Comparison of ENCODE assay signal across 12 mouse cellular contexts in genomic region chr10:111699557-111700508, GRCm38 (mm10).
DNase-seq lines count a peak whose midpoint lies in the region; ATAC-seq lines count a peak whose summit lies in the region.
"Had no signal": no experiment of that assay in that cellular context is flagged by ENCODE, and none has a peak within 500 bp of the region (broad histone marks: within the 10 kb centered on the region; RNA-seq: fewer than 3 reads in every experiment).

No protein-coding gene starts in this region.

- no peak overlapping the region for H3K27ac ChIP-seq in embryonic facial prominence, embryonic 14.5 days (replicated peaks; ENCODE audit: low read depth, low read length)
- H3K27ac ChIP-seq in hindbrain, embryonic 15.5 days (replicated peaks): peak overlapping the region; percentile 66
- H3K27ac ChIP-seq in neural tube, embryonic 14.5 days (ENCODE audit: low read depth, low read length): peak overlapping the region; percentile 65
- no peak overlapping the region for H3K27ac ChIP-seq in heart, embryonic 11.5 days (ENCODE audit: low read depth, low read length)

- peak overlapping the region; percentile 36 for H3K4me2 ChIP-seq in embryonic facial prominence, embryonic 14.5 days (ENCODE audit: low read depth, low read length)
- peak overlapping the region; percentile 30; the same call in 1 of the 2 replicates for H3K4me2 ChIP-seq in hindbrain, embryonic 15.5 days
- H3K4me2 ChIP-seq in neural tube, embryonic 14.5 days (ENCODE audit: low read depth, low read length): no peak overlapping the region; the same call in 1 of the 2 replicates
- H3K4me2 ChIP-seq in heart, embryonic 11.5 days: no peak overlapping the region

- H3K27me3 ChIP-seq in embryonic facial prominence, embryonic 14.5 days (replicated peaks; ENCODE audit: control insufficient read depth, insufficient read depth, low read length): no peaks in the 10 kb centered on the region
- H3K27me3 ChIP-seq in hindbrain, embryonic 15.5 days: no peaks in the 10 kb centered on the region
- H3K27me3 ChIP-seq in neural tube, embryonic 14.5 days (ENCODE audit: control insufficient read depth, insufficient read depth, low read length): no peaks in the 10 kb centered on the region
- no peaks in the 10 kb centered on the region for H3K27me3 ChIP-seq in heart, embryonic 11.5 days (ENCODE audit: control insufficient read depth, insufficient read depth, low read length)

- no peaks in the 10 kb centered on the region for H3K36me3 ChIP-seq in embryonic facial prominence, embryonic 14.5 days (ENCODE audit: control insufficient read depth, insufficient read depth, low read length)
- no peaks in the 10 kb centered on the region for H3K36me3 ChIP-seq in hindbrain, embryonic 15.5 days
- H3K36me3 ChIP-seq in neural tube, embryonic 14.5 days (ENCODE audit: control insufficient read depth, insufficient read depth, low read length): no peaks in the 10 kb centered on the region
- no peaks in the 10 kb centered on the region for H3K36me3 ChIP-seq in heart, embryonic 11.5 days (ENCODE audit: control insufficient read depth, insufficient read depth, low read length)

- no peaks in the 10 kb centered on the region for H3K9me3 ChIP-seq in embryonic facial prominence, embryonic 14.5 days (ENCODE audit: control insufficient read depth, low read length)
- H3K9me3 ChIP-seq in hindbrain, embryonic 15.5 days: no peaks in the 10 kb centered on the region
- H3K9me3 ChIP-seq in neural tube, embryonic 14.5 days (ENCODE audit: control insufficient read depth, low read length): no peaks in the 10 kb centered on the region
- H3K9me3 ChIP-seq in heart, embryonic 11.5 days (replicated peaks; ENCODE audit: control insufficient read depth, low read length): no peaks in the 10 kb centered on the region

- H3K4me1 ChIP-seq in embryonic facial prominence, embryonic 14.5 days (ENCODE audit: control insufficient read depth, insufficient read depth, low read length): peaks cover 4% of the 10 kb centered on the region
- peaks cover 19% of the 10 kb centered on the region; the same call in 1 of the 2 replicates for H3K4me1 ChIP-seq in hindbrain, embryonic 15.5 days (replicated peaks)
- H3K4me1 ChIP-seq in neural tube, embryonic 14.5 days (ENCODE audit: control insufficient read depth, insufficient read depth, low read length): peaks cover 8% of the 10 kb centered on the region
- H3K4me1 ChIP-seq in heart, embryonic 11.5 days (ENCODE audit: control insufficient read depth, insufficient read depth, low read length): peaks cover 2% of the 10 kb centered on the region; the same call in 1 of the 2 replicates

- H3K9ac ChIP-seq in embryonic facial prominence, embryonic 14.5 days (ENCODE audit: low read depth, low read length): no peak overlapping the region
- H3K9ac ChIP-seq in hindbrain, embryonic 15.5 days: no peak overlapping the region
- H3K9ac ChIP-seq in neural tube, embryonic 14.5 days (replicated peaks; ENCODE audit: low read depth, low read length): no peak overlapping the region
- no peak overlapping the region for H3K9ac ChIP-seq in heart, embryonic 11.5 days (ENCODE audit: low read depth, low read length)
- H3K9ac ChIP-seq: liver, postnatal 0 days had no signal

- peak; percentile 23 for DNase-seq in left cerebral cortex, adult 11 months (ENCODE audit: low spot score)
- no peak for DNase-seq in left cerebral cortex, adult 18-20 months (ENCODE audit: low spot score in 2 of 2)
- peak; percentile 80 for DNase-seq in embryonic facial prominence, embryonic 14.5 days (ENCODE audit: low spot score)
- no peak for DNase-seq in adrenal gland, postnatal 10 days
- no peak for DNase-seq in heart, adult 8-10 months (ENCODE audit: low spot score)
- DNase-seq: cerebellum, adult 18-20 months; liver, postnatal 0 days; right cerebral cortex, postnatal 14 days had no signal

- peak; percentile 55; the same call in 1 of the 2 replicates for ATAC-seq in embryonic facial prominence, embryonic 14.5 days (ENCODE audit: low read depth)
- peak; percentile 74 for ATAC-seq in hindbrain, embryonic 15.5 days (ENCODE audit: low FRiP score, low read depth)
- peak; percentile 87 for ATAC-seq in neural tube, embryonic 14.5 days (ENCODE audit: low read depth)
- no peak for ATAC-seq in heart, embryonic 11.5 days (replicated peaks; ENCODE audit: insufficient number of reproducible peaks, low FRiP score, low TSS enrichment)
- ATAC-seq: CD4-positive, CD25-positive, alpha-beta regulatory T cell, adult 4 months; liver, postnatal 0 days had no signal

- WGBS in embryonic facial prominence, embryonic 14.5 days: 47% methylated on average over 15 of the region's 16 CpGs
- 50% methylated on average over 16 of the region's 16 CpGs for WGBS in hindbrain, embryonic 15.5 days
- WGBS in neural tube, embryonic 14.5 days: 52% methylated on average over 16 of the region's 16 CpGs
- 77% methylated on average over 16 of the region's 16 CpGs for WGBS in heart, embryonic 11.5 days (ENCODE audit: insufficient replicate concordance)

- H3K4me3 ChIP-seq in embryonic facial prominence, embryonic 14.5 days (ENCODE audit: low read depth, low read length): no peak overlapping the region
- H3K4me3 ChIP-seq in hindbrain, embryonic 15.5 days: no peak overlapping the region
- H3K4me3 ChIP-seq in neural tube, embryonic 14.5 days (ENCODE audit: low read depth, low read length): no peak overlapping the region
- no peak overlapping the region for H3K4me3 ChIP-seq in heart, embryonic 11.5 days (ENCODE audit: low read depth, low read length)

Comparison
In these comparisons a context has a peak if more than half of its experiments do, and no peak if none do; other contexts are left out.
1. DNase-seq: peak in left cerebral cortex, adult 11 months (single experiment) and embryonic facial prominence, embryonic 14.5 days (single experiment); none in left cerebral cortex, adult 18-20 months (0 of 2), adrenal gland, postnatal 10 days (single experiment) and heart, adult 8-10 months (single experiment).
2. H3K27ac ChIP-seq: peak in hindbrain, embryonic 15.5 days (single experiment) and neural tube, embryonic 14.5 days (single experiment); none in embryonic facial prominence, embryonic 14.5 days (single experiment) and heart, embryonic 11.5 days (single experiment).
3. H3K4me2 ChIP-seq: peak in embryonic facial prominence, embryonic 14.5 days (single experiment) and hindbrain, embryonic 15.5 days (single experiment); none in neural tube, embryonic 14.5 days (single experiment) and heart, embryonic 11.5 days (single experiment).